Mouse (Mus musculus) liver, embryonic 12.5 days (tissue): ENCODE results near the gene 2010109A12Rik. TPM values are rescaled to one million over a fixed set of nuclear protein-coding genes. Genes with fewer than 3 reads are reported as not detected.
A peak's percentile ranks its signal among the peaks of the same experiment; 100 is the strongest.

Experiments
- ATAC-seq: fragments of 200-750 bp; cut with Nextera tagmentation; 2 replicates; pipeline ENCODE4 v1.8.0; 2017; ENCODE audit warnings: moderate number of reproducible peaks, mild to moderate bottlenecking, moderate library complexity
- H3K27ac ChIP-seq: fragments of 300-500 bp; sonication (generic); 2 replicates; pipeline ENCODE4 v1.5.1; 2016; ENCODE audit warnings: mild to moderate bottlenecking
- H3K27me3 ChIP-seq: fragments of 300-500 bp; sonication (generic); replicated peaks from 2 replicates; pipeline ENCODE4 v1.6.1; 2016; ENCODE audit warnings: mild to moderate bottlenecking, moderate library complexity
- H3K36me3 ChIP-seq: fragments of 300-500 bp; sonication (generic); 2 replicates; pipeline ENCODE4 v1.6.1; 2016; ENCODE audit warnings: mild to moderate bottlenecking, moderate library complexity
- H3K4me1 ChIP-seq: fragments of 300-500 bp; sonication (generic); 2 replicates; pipeline ENCODE4 v1.6.1; 2016
- H3K4me2 ChIP-seq: fragments of 300-500 bp; sonication (generic); 2 replicates; pipeline ENCODE4 v1.6.1; 2016; ENCODE audit warnings: mild to moderate bottlenecking, moderate library complexity
- H3K4me3 ChIP-seq: fragments of 300-500 bp; sonication (generic); 2 replicates; pipeline ENCODE4 v1.5.1; 2016; ENCODE audit warnings: mild to moderate bottlenecking, moderate library complexity
- H3K9ac ChIP-seq: fragments of 300-500 bp; sonication (generic); 2 replicates; pipeline ENCODE4 v1.6.1; 2016; ENCODE audit warnings: mild to moderate bottlenecking, moderate library complexity
- H3K9me3 ChIP-seq: fragments of 300-500 bp; sonication (generic); replicated peaks from 2 replicates; pipeline ENCODE4 v1.6.1; 2016; ENCODE audit warnings: mild to moderate bottlenecking, moderate library complexity
- WGBS: fragments of 180-500 bp; shearing (Covaris S2); methylation state at CpG from one replicate; pipeline ENCODE4 v1.1.7; 2016; ENCODE audit not compliant: insufficient replicate concordance; 5-methylcytosine and 5-hydroxymethylcytosine counted together
- polyA plus RNA-seq: library from polyadenylated mRNA; unstranded; fragments of >200 nt; fragmentation: Nextera tagmentation; extraction: Ambion mirVana; gene quantifications from 2 replicates; pipeline ENCODE4 v1.2.1, GENCODE M21; 2016

The 2010109A12Rik gene
- polyA plus RNA-seq, 1 experiment from 2014 or later, result 1.2 TPM

DNA sequence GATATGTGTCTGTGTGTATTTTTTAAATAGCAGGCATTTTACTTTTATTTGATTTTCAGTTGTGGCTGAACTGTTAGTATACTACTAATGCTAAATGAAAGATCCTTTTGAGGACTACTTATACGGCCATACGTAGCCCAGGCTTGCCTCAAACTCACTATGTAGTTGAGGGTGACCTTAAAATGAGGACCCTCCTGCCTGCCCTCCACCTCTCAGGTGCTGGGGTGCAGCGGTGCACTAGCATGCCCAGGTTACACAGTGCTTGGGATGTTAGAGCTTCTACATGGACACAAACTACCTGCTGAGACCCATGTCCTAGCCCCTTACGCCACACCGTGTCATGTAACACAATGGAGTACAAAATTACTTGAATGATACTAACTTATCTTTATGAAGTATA, 15.9 kb upstream of the 2010109A12Rik start:
- Histone ChIP-seq H3K27ac (no peak overlapping the region), H3K27me3 (no peaks in the 10 kb centered on the region), H3K4me1 (no peaks in the 10 kb centered on the region), H3K9me3 (no peaks in the 10 kb centered on the region), H3K4me3 (no peak overlapping the region), H3K9ac (no peak overlapping the region), H3K36me3 (peaks cover 66% of the 10 kb centered on the region), H3K4me2 (no peak overlapping the region)
- no peak for ATAC-seq
- WGBS, result 90% methylated on average over 5 of the region's 5 CpGs

DNA sequence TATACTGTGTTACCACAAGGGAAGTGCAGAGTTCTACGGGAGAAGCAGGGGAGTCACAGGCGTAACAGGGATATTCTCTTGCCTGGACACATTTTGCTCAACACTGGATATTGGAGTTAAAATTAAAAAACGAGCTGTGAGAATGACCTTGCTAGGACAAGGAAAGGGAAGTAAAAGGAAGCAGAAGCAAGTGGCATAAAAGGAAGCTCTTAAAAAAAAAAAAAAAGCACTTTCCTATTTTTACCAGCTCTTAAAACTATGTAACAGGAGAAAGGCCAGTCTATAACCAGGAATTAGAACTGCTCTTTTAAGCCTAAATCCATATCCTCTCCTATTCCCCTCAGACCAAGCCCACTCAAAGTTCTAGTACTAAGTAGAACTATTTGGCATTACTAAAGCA, 8.1 kb upstream of the 2010109A12Rik start:
- Histone ChIP-seq H3K4me2 (no peak overlapping the region), H3K36me3 (peaks cover 67% of the 10 kb centered on the region), H3K9me3 (no peaks in the 10 kb centered on the region), H3K4me1 (no peaks in the 10 kb centered on the region), H3K27me3 (no peaks in the 10 kb centered on the region), H3K4me3 (no peak overlapping the region), H3K27ac (no peak overlapping the region), H3K9ac (no peak overlapping the region)
- no peak for ATAC-seq
- WGBS, result 70% methylated on average over 3 of the region's 3 CpGs

DNA sequence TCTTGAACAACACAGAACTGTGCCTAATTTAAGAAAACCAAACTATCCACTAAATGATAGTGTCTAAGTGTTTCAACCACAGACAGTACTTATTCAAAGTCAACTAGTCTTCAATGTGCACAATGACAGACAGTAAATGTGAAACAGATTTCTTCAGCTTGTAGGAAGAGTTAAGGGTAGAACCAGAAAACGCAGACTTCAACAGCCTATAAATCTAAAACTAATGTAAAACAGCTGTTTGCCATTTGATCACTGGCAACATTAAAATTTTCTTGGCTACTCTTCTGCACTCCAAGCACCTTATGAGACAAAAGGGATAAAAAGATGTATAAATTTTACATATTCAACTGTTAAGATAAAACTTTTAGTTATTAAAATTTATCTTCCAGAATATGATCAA, 5.1 kb upstream of the 2010109A12Rik start:
- H3K4me2 ChIP-seq, result no peak overlapping the region
- H3K9me3 ChIP-seq, result no peaks in the 10 kb centered on the region
- no peak overlapping the region for H3K4me3 ChIP-seq
- WGBS, result 76% methylated on average over 1 of the region's 1 CpGs
- ATAC-seq, result no peak
- no peak overlapping the region for H3K9ac ChIP-seq
- H3K4me1 ChIP-seq, result peaks cover 12% of the 10 kb centered on the region
- H3K27me3 ChIP-seq, result no peaks in the 10 kb centered on the region
- H3K36me3 ChIP-seq, result peaks cover 50% of the 10 kb centered on the region
- no peak overlapping the region for H3K27ac ChIP-seq

DNA sequence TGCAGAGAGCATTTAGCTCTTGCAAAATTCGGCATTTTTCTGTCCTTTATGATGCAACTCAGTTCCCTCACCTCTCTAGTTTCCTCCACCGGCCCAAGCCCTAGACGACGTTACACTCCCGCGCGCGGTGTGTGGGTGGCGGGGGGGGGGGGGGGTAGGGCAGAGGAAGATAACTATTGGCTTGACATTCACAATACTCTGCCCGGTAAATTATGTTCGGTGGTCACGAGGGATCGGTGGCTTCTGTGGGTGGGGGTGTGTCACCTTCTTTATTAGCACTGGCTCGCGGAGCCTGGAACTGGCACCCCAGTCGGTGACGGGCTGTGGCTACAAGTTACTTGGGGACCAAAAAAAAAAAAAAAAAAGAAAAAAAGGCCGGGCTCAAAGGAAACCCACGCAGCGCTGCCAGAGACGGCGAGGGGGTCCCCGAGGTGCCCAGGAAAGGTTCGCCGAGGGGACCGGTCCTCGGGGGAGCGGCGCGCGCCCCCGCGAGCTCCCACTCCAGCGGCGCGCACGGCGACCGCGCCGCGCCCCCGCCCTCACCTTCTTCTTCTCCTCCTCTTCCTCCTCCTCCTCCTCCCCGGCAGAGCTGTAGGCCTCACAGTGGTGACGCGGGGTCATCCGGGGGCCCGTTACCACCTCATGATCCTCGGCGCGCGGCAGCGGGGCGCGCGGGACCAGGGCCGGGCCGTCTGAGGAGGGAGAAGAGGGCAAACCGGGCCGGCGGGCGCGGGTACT, 778 bp upstream of the 2010109A12Rik start:
- Histone ChIP-seq H3K9ac (peak overlapping the region; percentile 98), H3K27me3 (no peaks in the 10 kb centered on the region), H3K4me1 (peaks cover 21% of the 10 kb centered on the region), H3K4me3 (peak overlapping the region; percentile 90), H3K27ac (peak overlapping the region; percentile 96), H3K36me3 (peaks cover 16% of the 10 kb centered on the region), H3K9me3 (no peaks in the 10 kb centered on the region), H3K4me2 (peak overlapping the region; percentile 76)
- peak; percentile 67 for ATAC-seq
- WGBS, result 1% methylated on average over 59 of the region's 63 CpGs

DNA sequence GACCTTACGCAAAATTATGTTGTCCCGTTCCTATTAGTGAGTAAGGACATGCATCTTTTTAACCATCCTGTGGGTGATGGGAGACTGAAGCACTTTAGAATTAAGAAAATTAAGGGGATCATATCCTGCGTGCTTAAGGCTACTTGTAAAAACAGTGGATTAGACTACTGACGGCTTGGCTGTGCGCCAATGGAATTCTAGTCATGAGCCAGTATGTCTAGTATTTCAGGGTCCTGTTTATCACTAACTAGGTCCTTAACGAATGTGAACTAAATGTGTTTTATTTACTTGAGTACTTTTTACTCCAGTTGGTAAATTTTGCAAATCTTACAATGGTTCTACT, 659 bp downstream of the 2010109A12Rik start:
- Histone ChIP-seq H3K4me2 (peak overlapping the region; percentile 76), H3K4me1 (peaks cover 21% of the 10 kb centered on the region), H3K27ac (peak overlapping the region; percentile 96), H3K4me3 (peak overlapping the region; percentile 90), H3K9ac (peak overlapping the region; percentile 98), H3K27me3 (no peaks in the 10 kb centered on the region), H3K9me3 (no peaks in the 10 kb centered on the region), H3K36me3 (peaks cover 3% of the 10 kb centered on the region)
- WGBS, result 10% methylated on average over 6 of the region's 6 CpGs
- 0 out of 2 replicates have a peak, but pooled peaks have one; percentile 1 for ATAC-seq

DNA sequence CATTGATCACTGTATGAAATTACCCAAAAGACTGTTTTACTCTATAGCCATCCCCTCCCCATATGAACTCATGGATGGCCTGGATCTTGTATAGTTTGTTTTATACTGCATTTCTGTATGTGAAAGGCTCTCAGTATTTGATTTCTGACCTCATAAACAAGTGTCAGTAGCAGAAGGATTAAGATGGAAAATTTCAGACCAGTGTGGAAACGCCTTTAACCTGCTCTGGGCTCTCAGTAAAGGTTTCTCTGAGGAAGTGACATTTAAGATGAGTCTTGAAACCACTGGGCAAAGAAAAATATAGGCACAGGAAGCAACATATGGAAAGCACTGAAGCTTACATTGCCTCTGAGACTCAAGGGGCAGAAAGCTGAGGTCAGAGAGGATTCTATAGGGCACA, 1.2 kb downstream of the 2010109A12Rik start:
- H3K9ac ChIP-seq, result peak overlapping the region; percentile 98; the same call in 1 of the 2 replicates
- H3K27ac ChIP-seq, result peak overlapping the region; percentile 96; the same call in 1 of the 2 replicates
- no peaks in the 10 kb centered on the region for H3K27me3 ChIP-seq
- peaks cover 21% of the 10 kb centered on the region for H3K4me1 ChIP-seq
- WGBS, result 85% methylated on average over 1 of the region's 1 CpGs
- no peaks in the 10 kb centered on the region for H3K36me3 ChIP-seq
- H3K4me3 ChIP-seq, result peak overlapping the region; percentile 90
- ATAC-seq, result no peak
- peak overlapping the region; percentile 76 for H3K4me2 ChIP-seq
- H3K9me3 ChIP-seq, result no peaks in the 10 kb centered on the region

DNA sequence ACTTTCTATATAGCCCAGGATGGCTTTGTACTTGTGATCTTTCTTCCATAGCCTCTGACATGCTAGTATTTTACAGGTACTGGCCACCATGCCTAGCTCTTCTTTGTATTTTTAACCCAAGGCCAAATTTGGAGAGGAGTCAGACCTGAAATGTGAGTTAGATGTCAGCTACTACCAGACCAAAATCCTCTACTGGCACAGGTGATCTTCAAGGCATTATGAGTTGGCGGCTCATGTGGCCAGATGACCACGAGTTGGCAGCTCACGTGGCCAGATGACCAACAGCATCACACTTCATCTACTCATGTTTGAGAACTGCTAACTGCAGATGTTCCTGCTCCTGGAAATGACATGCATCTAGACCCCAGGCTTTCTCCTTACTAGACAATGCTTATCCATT, 12.1 kb downstream of the 2010109A12Rik start:
- no peaks in the 10 kb centered on the region for H3K4me1 ChIP-seq
- H3K9ac ChIP-seq, result no peak overlapping the region
- H3K36me3 ChIP-seq, result no peaks in the 10 kb centered on the region
- ATAC-seq, result no peak
- H3K9me3 ChIP-seq, result no peaks in the 10 kb centered on the region
- WGBS, result 65% methylated on average over 3 of the region's 3 CpGs
- H3K4me2 ChIP-seq, result no peak overlapping the region
- H3K27me3 ChIP-seq, result peaks cover 6% of the 10 kb centered on the region; the same call in 1 of the 2 replicates
- no peak overlapping the region for H3K27ac ChIP-seq
- no peak overlapping the region for H3K4me3 ChIP-seq

DNA sequence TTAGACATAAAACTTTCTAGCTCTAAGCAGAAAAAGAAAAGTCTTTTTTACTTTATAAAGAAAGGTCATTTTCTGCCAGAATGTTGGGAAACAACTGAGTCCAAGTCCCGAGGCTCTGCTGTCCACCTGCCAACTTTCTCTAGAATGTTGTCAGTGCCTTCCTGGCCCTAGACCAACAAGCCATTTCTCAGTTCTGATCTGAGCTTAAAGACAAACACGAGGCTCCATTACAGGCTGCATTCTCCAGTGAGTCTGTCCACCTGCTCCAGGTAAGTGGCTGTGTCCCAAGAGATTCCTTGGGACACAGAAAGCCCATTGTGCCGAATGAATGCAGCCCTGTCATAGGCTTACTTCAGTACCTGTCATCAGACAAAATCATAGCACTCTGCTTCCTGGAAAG, 15.3 kb downstream of the 2010109A12Rik start:
- no peak overlapping the region for H3K27ac ChIP-seq
- no peaks in the 10 kb centered on the region for H3K9me3 ChIP-seq
- ATAC-seq, result no peak
- no peak overlapping the region for H3K4me2 ChIP-seq
- no peak overlapping the region for H3K9ac ChIP-seq
- no peak overlapping the region for H3K4me3 ChIP-seq
- no peaks in the 10 kb centered on the region for H3K36me3 ChIP-seq
- peaks cover 6% of the 10 kb centered on the region; the same call in 1 of the 2 replicates for H3K27me3 ChIP-seq
- 51% methylated on average over 3 of the region's 3 CpGs for WGBS
- H3K4me1 ChIP-seq, result peaks cover 7% of the 10 kb centered on the region

DNA sequence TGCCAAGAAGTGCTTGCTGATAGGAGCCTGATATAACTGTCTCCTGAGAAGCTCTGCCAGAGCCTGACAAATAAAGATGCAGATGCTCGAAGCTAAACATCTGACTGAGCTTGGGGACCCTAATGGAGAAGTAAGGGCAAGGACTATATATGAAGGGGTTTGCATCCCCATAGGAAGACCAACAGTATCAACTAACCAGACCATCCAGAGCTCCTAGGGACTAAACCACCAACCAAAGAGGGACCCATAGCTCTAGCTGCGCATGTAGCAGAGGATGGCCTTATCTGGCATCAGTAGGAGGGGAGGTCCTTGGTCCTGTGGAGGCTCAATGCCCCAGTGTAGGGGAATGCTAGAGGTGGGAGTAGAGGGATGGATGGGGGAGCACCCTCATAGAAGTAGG, 18.2 kb downstream of the 2010109A12Rik start:
- no peak overlapping the region for H3K9ac ChIP-seq
- H3K4me3 ChIP-seq, result no peak overlapping the region
- peaks cover 6% of the 10 kb centered on the region; the same call in 1 of the 2 replicates for H3K27me3 ChIP-seq
- no peak overlapping the region for H3K27ac ChIP-seq
- H3K9me3 ChIP-seq, result no peaks in the 10 kb centered on the region
- no peak overlapping the region for H3K4me2 ChIP-seq
- no peaks in the 10 kb centered on the region for H3K36me3 ChIP-seq
- WGBS, result 62% methylated on average over 2 of the region's 2 CpGs
- ATAC-seq, result no peak
- H3K4me1 ChIP-seq, result peaks cover 29% of the 10 kb centered on the region

DNA sequence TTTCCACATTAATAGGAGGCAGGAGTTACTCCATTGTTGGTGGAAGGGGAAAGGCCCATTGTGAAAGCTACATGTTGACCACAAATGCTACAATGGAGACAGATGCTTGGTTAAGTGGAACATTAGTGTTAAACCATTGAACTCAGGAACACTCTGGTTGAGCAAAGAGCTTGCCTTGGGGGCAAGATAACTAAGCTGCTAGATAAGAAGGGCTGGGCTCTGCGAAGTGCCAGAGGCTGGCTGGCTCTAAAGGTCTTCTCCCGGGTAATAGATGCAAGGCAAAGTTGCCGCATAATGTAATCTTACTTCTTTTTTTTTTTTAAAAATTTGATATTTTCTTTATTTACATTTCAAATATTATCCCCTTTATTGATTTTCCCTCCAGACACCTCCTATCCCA, 20.8 kb downstream of the 2010109A12Rik start:
- Histone ChIP-seq H3K27me3 (peaks cover 6% of the 10 kb centered on the region; the same call in 1 of the 2 replicates), H3K36me3 (no peaks in the 10 kb centered on the region), H3K4me2 (peak overlapping the region; percentile 40), H3K4me3 (no peak overlapping the region), H3K27ac (no peak overlapping the region), H3K9me3 (no peaks in the 10 kb centered on the region), H3K9ac (no peak overlapping the region), H3K4me1 (peaks cover 29% of the 10 kb centered on the region)
- WGBS, result 26% methylated on average over 3 of the region's 3 CpGs
- peak; percentile 85 for ATAC-seq

DNA sequence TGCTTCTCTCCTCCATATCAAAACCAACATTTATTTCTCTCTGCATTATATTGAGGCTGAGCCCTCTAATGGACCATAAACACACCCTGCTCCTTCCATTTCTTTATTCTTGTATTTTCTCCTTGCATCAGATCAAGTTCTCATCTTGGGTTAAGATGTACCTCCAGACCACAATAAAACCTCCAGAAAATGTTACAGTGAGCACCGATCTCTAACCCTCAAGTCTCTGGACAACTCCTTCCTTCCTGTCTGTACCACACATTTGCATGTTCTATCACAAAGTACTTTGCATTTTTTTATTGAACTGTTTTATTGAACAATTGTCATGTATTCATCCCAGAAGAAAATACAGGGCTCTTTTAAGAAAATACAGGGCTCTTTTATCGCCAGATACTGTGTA, 23.2 kb downstream of the 2010109A12Rik start:
- H3K27me3 ChIP-seq, result no peaks in the 10 kb centered on the region
- no peaks in the 10 kb centered on the region for H3K9me3 ChIP-seq
- H3K4me2 ChIP-seq, result no peak overlapping the region
- H3K9ac ChIP-seq, result no peak overlapping the region
- H3K36me3 ChIP-seq, result no peaks in the 10 kb centered on the region
- peaks cover 47% of the 10 kb centered on the region for H3K4me1 ChIP-seq
- H3K27ac ChIP-seq, result no peak overlapping the region
- WGBS, result 42% methylated on average over 2 of the region's 2 CpGs
- H3K4me3 ChIP-seq, result no peak overlapping the region
- ATAC-seq, result no peak

DNA sequence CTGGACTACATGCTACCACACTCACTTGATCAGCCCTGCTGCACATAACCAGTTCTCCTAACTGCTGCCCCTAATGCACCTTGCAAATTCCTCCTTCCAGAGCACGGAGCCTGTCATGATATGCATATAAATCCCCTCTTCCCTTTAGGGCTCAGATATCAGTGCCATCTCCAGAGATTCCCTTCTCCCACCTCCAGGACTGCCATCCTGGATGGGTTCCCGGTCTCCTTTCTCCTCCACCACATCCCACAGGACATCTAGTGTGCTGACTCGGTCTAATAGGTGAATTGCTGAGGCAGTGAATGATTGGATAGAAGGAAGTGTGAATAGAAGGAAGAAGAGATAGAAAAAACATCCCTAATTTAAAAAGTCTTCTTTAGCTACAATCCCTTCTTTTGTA, 25.4 kb downstream of the 2010109A12Rik start:
- ATAC-seq, result no peak
- 63% methylated on average over 3 of the region's 3 CpGs for WGBS

DNA sequence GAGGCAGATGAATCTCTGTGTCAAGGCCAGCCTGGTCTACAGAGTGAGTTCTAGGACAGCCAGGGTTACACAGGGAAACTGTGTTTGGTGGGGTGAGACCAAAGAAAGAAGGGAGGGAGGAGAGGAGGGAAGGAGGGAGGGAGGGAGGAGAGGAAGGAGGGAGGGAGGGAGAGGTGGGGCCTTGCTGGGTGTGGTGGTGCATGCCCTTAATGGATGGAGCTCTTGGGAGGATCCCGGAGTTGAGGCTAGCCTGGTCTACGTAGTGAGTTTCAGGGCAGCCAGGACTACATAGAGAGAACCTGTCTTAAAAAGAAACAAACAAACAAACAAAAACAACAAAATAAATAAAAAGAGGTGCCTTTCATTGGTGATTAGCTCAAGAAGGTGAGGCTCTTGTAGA, 26.5 kb downstream of the 2010109A12Rik start:
- no peaks in the 10 kb centered on the region for H3K9me3 ChIP-seq
- no peak overlapping the region for H3K27ac ChIP-seq
- no peak overlapping the region for H3K4me3 ChIP-seq
- no peak overlapping the region for H3K9ac ChIP-seq
- no peak overlapping the region for H3K4me2 ChIP-seq
- H3K36me3 ChIP-seq, result no peaks in the 10 kb centered on the region
- ATAC-seq, result peak; percentile 90
- 70% methylated on average over 2 of the region's 2 CpGs for WGBS
- H3K4me1 ChIP-seq, result peaks cover 34% of the 10 kb centered on the region
- H3K27me3 ChIP-seq, result no peaks in the 10 kb centered on the region

More for the DNA sequence above, 25.4 kb downstream of the 2010109A12Rik start:
- no peak overlapping the region for H3K27ac ChIP-seq
- H3K27me3 ChIP-seq, result no peaks in the 10 kb centered on the region
- H3K4me1 ChIP-seq, result peaks cover 44% of the 10 kb centered on the region
- no peak overlapping the region for H3K4me2 ChIP-seq
- H3K4me3 ChIP-seq, result no peak overlapping the region
- no peak overlapping the region for H3K9ac ChIP-seq
- no peaks in the 10 kb centered on the region for H3K36me3 ChIP-seq
- H3K9me3 ChIP-seq, result no peaks in the 10 kb centered on the region
